Mouse (Mus musculus) lung, embryonic 14.5 days (tissue): ENCODE measurements around the gene Bfsp1. TPM values are rescaled to one million over a fixed set of nuclear protein-coding genes. Genes with fewer than 3 reads are reported as not detected.
A peak's percentile ranks its signal among the peaks of the same experiment; 100 is the strongest.

Experiments used
- ATAC-seq: fragments of 200-750 bp; cut with Nextera tagmentation; 2 replicates; pipeline ENCODE4 v1.8.0; 2017; ENCODE audit warnings: mild to moderate bottlenecking, moderate TSS enrichment, moderate library complexity; ENCODE audit not compliant: insufficient read depth
- DNase-seq: peaks from one replicate; pipeline ENCODE4 v3.0.0-alpha.2; 2015
- H3K27ac ChIP-seq: fragments of 300-500 bp; sonication (generic); 2 replicates; pipeline ENCODE4 v1.5.1; 2014; ENCODE audit warnings: low read depth, mild to moderate bottlenecking, moderate library complexity
- H3K27me3 ChIP-seq: fragments of 300-500 bp; sonication (generic); 2 replicates; pipeline ENCODE4 v1.6.1; 2014; ENCODE audit warnings: low read length, control low read depth; ENCODE audit not compliant: insufficient read depth
- H3K36me3 ChIP-seq: fragments of 300-500 bp; sonication (generic); 2 replicates; pipeline ENCODE4 v1.6.1; 2014; ENCODE audit warnings: control low read depth; ENCODE audit not compliant: insufficient read depth
- H3K4me1 ChIP-seq: fragments of 300-500 bp; sonication (generic); 2 replicates; pipeline ENCODE4 v1.6.1; 2014; ENCODE audit warnings: antibody characterized with exemption, control low read depth; ENCODE audit not compliant: insufficient read depth
- H3K4me2 ChIP-seq: fragments of 300-500 bp; sonication (generic); 2 replicates; pipeline ENCODE4 v1.6.1; 2014; ENCODE audit warnings: mild to moderate bottlenecking
- H3K4me3 ChIP-seq: fragments of 300-500 bp; sonication (generic); 2 replicates; pipeline ENCODE4 v1.5.1; 2014; ENCODE audit warnings: low read depth, low read length
- H3K9ac ChIP-seq: fragments of 300-500 bp; sonication (generic); 2 replicates; pipeline ENCODE4 v1.6.1; 2014
- H3K9me3 ChIP-seq: fragments of 300-500 bp; sonication (generic); 2 replicates; pipeline ENCODE4 v1.6.1; 2016; ENCODE audit warnings: low read depth, low read length, control low read depth
- CTCF ChIP-seq: IDR thresholded peaks from 2 replicates; pipeline ENCODE4 v1.5.1; 2016; ENCODE audit warnings: antibody characterized with exemption, low read depth
- WGBS: fragments of 180-500 bp; shearing (Covaris S2); extraction: QIAGEN DNeasy Blood & Tissue Kit; methylation state at CpG from one replicate; pipeline ENCODE4 v1.1.7; 2014; 5-methylcytosine and 5-hydroxymethylcytosine counted together
- polyA plus RNA-seq: library from polyadenylated mRNA; unstranded; fragments of >200 nt; fragmentation: Nextera tagmentation; extraction: Ambion mirVana; gene quantifications from 2 replicates; pipeline ENCODE4 v1.2.1, GENCODE M21; 2014

Bfsp1 gene
- polyA plus RNA-seq, 1 experiment from 2014 or later, result 2.0 TPM

- no peak overlapping the region for H3K9ac ChIP-seq
- TF ChIP-seq CTCF, result no peak
- ATAC-seq, result no peak
- H3K4me1 ChIP-seq, result 0 out of 2 replicates have a peak, but pooled peaks cover 3% of the 10 kb centered on the region
- no peak for DNase-seq
- H3K36me3 ChIP-seq, result no peaks in the 10 kb centered on the region
- no peak overlapping the region for H3K27ac ChIP-seq
- no peaks in the 10 kb centered on the region for H3K27me3 ChIP-seq
- H3K9me3 ChIP-seq, result no peaks in the 10 kb centered on the region
- no peak overlapping the region for H3K4me3 ChIP-seq
- no peak overlapping the region for H3K4me2 ChIP-seq
- 81% methylated on average over 9 of the region's 9 CpGs for WGBS
These were observed 36.7 kb upstream of the Bfsp1 start for GRCm38 (mm10) chr2:143899470-143900220.

- H3K9ac ChIP-seq, result no peak overlapping the region
- H3K4me2 ChIP-seq, result no peak overlapping the region
- DNase-seq (no peak), ATAC-seq (peak; percentile 17; the same call in 1 of the 2 replicates)
- WGBS, result 77% methylated on average over 10 of the region's 10 CpGs
- no peaks in the 10 kb centered on the region for H3K27me3 ChIP-seq
- no peak overlapping the region; the same call in 1 of the 2 replicates for H3K27ac ChIP-seq
- H3K4me1 ChIP-seq, result no peaks in the 10 kb centered on the region
- no peaks in the 10 kb centered on the region for H3K9me3 ChIP-seq
- H3K4me3 ChIP-seq, result no peak overlapping the region
- no peaks in the 10 kb centered on the region for H3K36me3 ChIP-seq
- no peak for TF ChIP-seq CTCF
These were observed 28.5 kb upstream of the Bfsp1 start for GRCm38 (mm10) chr2:143891302-143892048.

GRCm38 (mm10) chr2:143889860-143890433 lies 27.0 kb upstream of the Bfsp1 start:
- H3K27ac ChIP-seq, result peak overlapping the region; percentile 81
- H3K27me3 ChIP-seq, result no peaks in the 10 kb centered on the region
- DNase-seq (peak; percentile 86), ATAC-seq (peak; percentile 94)
- no peaks in the 10 kb centered on the region for H3K9me3 ChIP-seq
- H3K4me2 ChIP-seq, result peak overlapping the region; percentile 29
- no peak overlapping the region for H3K4me3 ChIP-seq
- H3K4me1 ChIP-seq, result no peaks in the 10 kb centered on the region
- H3K36me3 ChIP-seq, result no peaks in the 10 kb centered on the region
- H3K9ac ChIP-seq, result no peak overlapping the region
- WGBS, result 46% methylated on average over 12 of the region's 12 CpGs
- TF ChIP-seq CTCF, result no peak

DNA sequence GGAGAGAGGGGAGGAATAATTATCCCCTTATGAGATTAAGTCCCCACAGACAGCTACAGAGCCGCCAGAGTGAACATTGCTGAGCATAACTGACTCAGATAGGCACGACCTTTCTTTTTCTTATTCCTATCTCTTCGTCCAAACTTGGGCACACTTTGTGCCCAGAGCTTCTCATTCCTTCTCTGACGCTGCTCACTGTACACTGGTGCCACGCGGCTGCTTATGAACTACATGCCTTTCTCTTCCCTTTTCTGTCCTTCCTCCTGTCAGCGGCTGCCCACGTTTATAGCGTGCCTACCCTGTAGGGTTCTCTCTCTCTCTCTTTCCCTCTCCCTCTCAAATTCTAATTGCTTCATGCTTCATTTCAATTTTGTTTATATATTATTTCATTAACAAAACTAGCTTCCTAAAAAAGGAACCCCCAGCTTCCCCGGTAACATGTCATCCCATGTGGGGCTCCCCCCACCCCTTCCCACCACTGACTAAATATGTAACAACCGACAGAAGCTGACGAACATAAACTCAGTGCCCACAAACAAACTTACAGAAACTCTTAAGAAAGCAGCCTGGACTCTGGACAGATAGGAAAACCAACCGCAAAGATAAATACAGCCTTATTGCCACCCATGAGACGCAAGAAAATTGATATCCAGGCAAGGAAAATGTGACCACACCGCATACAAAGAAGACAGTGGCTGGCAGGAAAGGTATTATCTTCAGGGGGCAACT lies 26.3 kb upstream of the Bfsp1 start:
- no peak for TF ChIP-seq CTCF
- no peak overlapping the region for H3K4me3 ChIP-seq
- no peaks in the 10 kb centered on the region for H3K27me3 ChIP-seq
- H3K4me2 ChIP-seq, result peak overlapping the region; percentile 29
- H3K36me3 ChIP-seq, result no peaks in the 10 kb centered on the region
- no peak for ATAC-seq
- DNase-seq, result no peak
- H3K4me1 ChIP-seq, result no peaks in the 10 kb centered on the region
- no peak overlapping the region for H3K9ac ChIP-seq
- H3K9me3 ChIP-seq, result no peaks in the 10 kb centered on the region
- peak overlapping the region; percentile 81 for H3K27ac ChIP-seq
- 67% methylated on average over 15 of the region's 15 CpGs for WGBS

GRCm38 (mm10) chr2:143882606-143883288 lies 19.8 kb upstream of the Bfsp1 start:
- no peak for DNase-seq
- Histone ChIP-seq H3K4me1 (no peaks in the 10 kb centered on the region), H3K27ac (no peak overlapping the region), H3K9ac (no peak overlapping the region), H3K4me2 (no peak overlapping the region), H3K9me3 (no peaks in the 10 kb centered on the region), H3K27me3 (no peaks in the 10 kb centered on the region), H3K4me3 (no peak overlapping the region), H3K36me3 (no peaks in the 10 kb centered on the region)
- WGBS, result 69% methylated on average over 10 of the region's 10 CpGs
- ATAC-seq, result no peak
- TF ChIP-seq CTCF, result no peak

DNA sequence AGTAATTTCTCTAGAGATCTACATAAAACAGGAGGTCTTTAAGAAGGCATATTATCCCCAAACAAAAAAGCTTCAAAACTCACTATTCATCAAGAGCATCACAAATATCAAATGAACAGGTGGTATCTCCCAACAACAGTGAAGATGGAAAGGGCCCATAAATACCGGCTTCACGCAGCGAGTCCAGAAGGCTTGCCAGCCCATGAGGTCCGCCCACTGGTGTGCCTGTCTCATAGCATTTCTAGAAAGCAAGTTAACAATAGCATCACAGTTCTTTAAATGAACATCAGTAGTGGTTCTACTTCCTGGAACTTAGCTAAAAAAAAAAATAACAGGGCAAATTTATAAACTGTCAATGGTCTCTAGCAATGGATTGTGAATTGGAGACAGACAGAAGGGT lies 19.0 kb upstream of the Bfsp1 start:
- 88% methylated on average over 4 of the region's 4 CpGs for WGBS
- H3K4me2 ChIP-seq, result no peak overlapping the region
- no peak overlapping the region for H3K9ac ChIP-seq
- no peak overlapping the region for H3K27ac ChIP-seq
- H3K36me3 ChIP-seq, result no peaks in the 10 kb centered on the region
- no peaks in the 10 kb centered on the region for H3K27me3 ChIP-seq
- H3K4me1 ChIP-seq, result no peaks in the 10 kb centered on the region
- ATAC-seq (no peak), DNase-seq (no peak)
- no peak overlapping the region for H3K4me3 ChIP-seq
- no peaks in the 10 kb centered on the region for H3K9me3 ChIP-seq
- no peak for TF ChIP-seq CTCF
